Mouse (Mus musculus): ENCODE measurements at regions not wholly inside any gene's neighbourhood (a gene's known extent, or its start where the extent isn't known, plus 50 kb on each side); places are given as distances from the start of the nearest gene placed in this dataset.

DNA sequence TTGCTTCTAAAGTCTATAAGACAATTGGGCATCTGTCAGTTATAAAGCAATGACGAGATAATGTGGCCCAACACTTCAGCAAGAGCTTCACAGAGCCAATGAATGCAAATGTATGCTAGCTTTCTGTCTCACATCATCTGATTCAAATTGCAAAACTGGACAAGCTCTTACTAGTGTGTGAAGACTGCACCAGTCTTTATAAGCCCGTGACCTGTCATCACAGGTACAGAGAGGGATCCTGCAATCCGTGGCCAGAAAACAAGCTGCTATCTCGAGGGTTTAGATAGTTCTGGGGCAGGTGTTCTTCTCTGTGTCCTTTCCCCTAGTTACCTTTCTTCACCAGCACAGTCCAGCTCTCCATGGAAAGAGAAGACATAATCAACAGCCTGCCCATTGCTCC, 584.8 kb downstream of the Nfib start:
- no peak overlapping the region for H3K27ac ChIP-seq (ENCODE audit: control insufficient read depth, low read depth, low read length)
- H3K79me2 ChIP-seq (ENCODE audit: control insufficient read depth, insufficient read depth, low read length, poor library complexity), result no peaks in the 10 kb centered on the region
- no peaks in the 10 kb centered on the region for H3K4me1 ChIP-seq (ENCODE audit: control insufficient read depth in 1 of 2, insufficient read depth in 2 of 2, low read length in 2 of 2)
- H3K36me3 ChIP-seq (ENCODE audit: control insufficient read depth in 1 of 2, insufficient read depth in 2 of 2, low read length in 2 of 2), result no peaks in the 10 kb centered on the region
- no peak for DNase-seq (ENCODE audit: low read depth, low spot score)
- no peak overlapping the region for H3K9ac ChIP-seq (ENCODE audit: control insufficient read depth, low read depth, low read length, poor library complexity, severe bottlenecking)
- TF ChIP-seq POLR2AphosphoS5 (IDR thresholded peaks at IDR 0.05; ENCODE audit: borderline replicate concordance, low read depth, low read length), result no peak
- no peak for TF ChIP-seq MEF2A (IDR thresholded peaks at IDR 0.05; ENCODE audit: extremely low read depth, insufficient replicate concordance, low read depth, low read length, poor library complexity, severe bottlenecking)
- no peak for TF ChIP-seq POLR2A (IDR thresholded peaks at IDR 0.05; ENCODE audit: control insufficient read depth in 1 of 2, insufficient read depth in 1 of 2, low read depth in 1 of 2, low read length in 2 of 2, poor library complexity in 1 of 2)
- no peaks in the 10 kb centered on the region for H3K9me3 ChIP-seq (replicated peaks; ENCODE audit: insufficient read depth, low read length)
- no peak overlapping the region for H3K4me3 ChIP-seq (ENCODE audit: control insufficient read depth in 1 of 2, insufficient read depth in 1 of 2, low read depth in 2 of 2, low read length in 2 of 2)
- no peaks in the 10 kb centered on the region for H3K27me3 ChIP-seq (ENCODE audit: control insufficient read depth in 1 of 2, insufficient read depth in 2 of 2, low read length in 2 of 2)

DNA sequence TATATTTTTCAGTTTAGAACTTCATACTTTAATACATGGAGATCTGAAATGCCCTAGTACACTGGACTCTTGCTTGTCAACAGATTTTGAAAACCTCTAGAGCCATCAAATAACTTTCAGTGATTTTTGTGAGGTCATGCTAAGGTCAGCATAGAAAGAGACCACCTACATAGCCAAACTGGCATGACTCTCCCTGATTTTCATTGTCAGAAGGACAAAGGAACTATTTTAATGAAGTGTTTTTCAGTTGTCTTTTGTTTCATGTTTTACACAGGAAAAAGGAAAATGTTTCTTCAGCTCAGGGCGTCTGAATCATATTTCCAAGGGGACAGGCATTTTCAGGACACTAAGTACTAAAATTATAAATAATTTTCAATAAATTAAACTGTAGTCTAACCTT, 585.2 kb downstream of the Nfib start:
- Histone ChIP-seq H3K9me3 (replicated peaks; ENCODE audit: insufficient read depth, low read length) (no peaks in the 10 kb centered on the region), H3K27me3 (ENCODE audit: control insufficient read depth in 1 of 2, insufficient read depth in 2 of 2, low read length in 2 of 2) (no peaks in the 10 kb centered on the region), H3K27ac (ENCODE audit: control insufficient read depth, low read depth, low read length) (no peak overlapping the region), H3K4me3 (ENCODE audit: control insufficient read depth in 1 of 2, insufficient read depth in 1 of 2, low read depth in 2 of 2, low read length in 2 of 2) (no peak overlapping the region), H3K4me1 (ENCODE audit: control insufficient read depth in 1 of 2, insufficient read depth in 2 of 2, low read length in 2 of 2) (no peaks in the 10 kb centered on the region), H3K36me3 (ENCODE audit: control insufficient read depth in 1 of 2, insufficient read depth in 2 of 2, low read length in 2 of 2) (no peaks in the 10 kb centered on the region), H3K9ac (ENCODE audit: control insufficient read depth, low read depth, low read length, poor library complexity, severe bottlenecking) (no peak overlapping the region), H3K79me2 (ENCODE audit: control insufficient read depth, insufficient read depth, low read length, poor library complexity) (no peaks in the 10 kb centered on the region)
- no peak for DNase-seq (ENCODE audit: low read depth, low spot score)
- TF ChIP-seq SIN3A (IDR thresholded peaks at IDR 0.05; ENCODE audit: low read length) (no peak), HCFC1 (IDR thresholded peaks at IDR 0.05; ENCODE audit: low read depth, low read length) (no peak), MYB (IDR thresholded peaks at IDR 0.05; ENCODE audit: low read depth, low read length) (no peak)

DNA sequence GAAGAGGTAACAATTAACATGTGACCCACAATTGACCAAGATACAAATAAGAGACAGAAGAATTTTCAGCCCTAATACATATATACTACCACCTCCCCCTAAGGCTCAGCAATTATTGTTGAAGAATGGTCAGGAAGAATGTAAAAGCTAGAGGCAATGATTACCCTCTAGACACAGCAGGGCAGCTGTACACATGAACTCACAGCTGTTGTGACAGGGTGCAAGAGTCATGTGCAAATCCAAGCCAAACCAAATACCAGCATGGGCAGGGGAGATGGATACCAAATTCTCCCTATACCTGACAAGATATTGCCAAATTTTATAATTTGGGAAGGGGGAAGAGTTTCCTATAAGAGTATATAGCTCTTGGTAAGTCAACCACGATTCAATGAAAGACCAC, 603.7 kb downstream of the Nfib start:
- Histone ChIP-seq H3K4me1 (ENCODE audit: control insufficient read depth in 1 of 2, insufficient read depth in 2 of 2, low read length in 2 of 2) (no peaks in the 10 kb centered on the region), H3K4me3 (ENCODE audit: control insufficient read depth in 1 of 2, insufficient read depth in 1 of 2, low read depth in 2 of 2, low read length in 2 of 2) (no peak overlapping the region), H3K27me3 (ENCODE audit: control insufficient read depth in 1 of 2, insufficient read depth in 2 of 2, low read length in 2 of 2) (no peaks in the 10 kb centered on the region), H3K9ac (ENCODE audit: control insufficient read depth, low read depth, low read length, poor library complexity, severe bottlenecking) (no peak overlapping the region), H3K9me3 (replicated peaks; ENCODE audit: insufficient read depth, low read length) (no peaks in the 10 kb centered on the region), H3K36me3 (ENCODE audit: control insufficient read depth in 1 of 2, insufficient read depth in 2 of 2, low read length in 2 of 2) (no peaks in the 10 kb centered on the region), H3K27ac (ENCODE audit: control insufficient read depth, low read depth, low read length) (no peak overlapping the region), H3K79me2 (ENCODE audit: control insufficient read depth, insufficient read depth, low read length, poor library complexity) (no peaks in the 10 kb centered on the region)
- TF ChIP-seq BHLHE40 (IDR thresholded peaks at IDR 0.05; ENCODE audit: borderline replicate concordance, low read depth, low read length) (no peak), GATA1 (IDR thresholded peaks at IDR 0.05; ENCODE audit: low read depth, low read length) (no peak), SMC3 (IDR thresholded peaks at IDR 0.05; ENCODE audit: low read depth, low read length) (no peak), CHD1 (IDR thresholded peaks at IDR 0.05; ENCODE audit: low read depth, low read length) (no peak), NRF1 (IDR thresholded peaks at IDR 0.05; ENCODE audit: insufficient read depth, low read depth, low read length, poor library complexity, severe bottlenecking) (no peak), KAT2A (conservative IDR thresholded peaks at IDR 0.05; ENCODE audit: low read depth, low read length) (no peak), MAFK (IDR thresholded peaks at IDR 0.05; ENCODE audit: borderline replicate concordance, low read depth, low read length) (no peak), TBP (IDR thresholded peaks at IDR 0.05; ENCODE audit: low read depth, low read length) (no peak), JUND (IDR thresholded peaks at IDR 0.05; ENCODE audit: low read depth, low read length) (no peak), RAD21 (IDR thresholded peaks at IDR 0.05; ENCODE audit: low read depth, low read length) (no peak), ZNF384 (IDR thresholded peaks at IDR 0.05; ENCODE audit: low read depth, low read length) (no peak), MYB (IDR thresholded peaks at IDR 0.05; ENCODE audit: low read depth, low read length) (no peak), ELF1 (IDR thresholded peaks at IDR 0.05; ENCODE audit: low read depth, low read length) (no peak), TAL1 (IDR thresholded peaks at IDR 0.05; ENCODE audit: low read length) (no peak), HCFC1 (IDR thresholded peaks at IDR 0.05; ENCODE audit: low read depth, low read length) (no peak), UBTF (IDR thresholded peaks at IDR 0.05; ENCODE audit: borderline replicate concordance, insufficient read depth, low read depth, low read length) (no peak), MEF2A (IDR thresholded peaks at IDR 0.05; ENCODE audit: extremely low read depth, insufficient replicate concordance, low read depth, low read length, poor library complexity, severe bottlenecking) (no peak), USF2 (IDR thresholded peaks at IDR 0.05; ENCODE audit: borderline replicate concordance in 1 of 2, insufficient read depth in 1 of 2, low read depth in 1 of 2, low read length in 2 of 2) (no peak)
- DNase-seq (ENCODE audit: low read depth, low spot score), result no peak

Data from MEL (cell line).